Mouse (Mus musculus): Measurements from ENCODE around the gene Dus3l. TPM values are rescaled to one million over a fixed set of nuclear protein-coding genes. Genes with fewer than 3 reads are reported as not detected.

The Dus3l gene
- polyA plus RNA-seq, 1 experiment from 2014 or later = 43.6 TPM

Other genes starting within 250 kb of the Dus3l start
- gene Gm20219, start 210.4 kb upstream of the Dus3l start, polyA plus RNA-seq (2015; fragmentation: Nextera tagmentation; extraction: Ambion mirVana) = 4.8 and 4.9 TPM in 2 replicates
- gene Safb2, start 180.2 kb upstream of the Dus3l start, polyA plus RNA-seq (2015; fragmentation: Nextera tagmentation; extraction: Ambion mirVana) = 73.7 and 74.8 TPM in 2 replicates
- 86.9 and 95.7 TPM in 2 replicates for gene Safb, start 179.9 kb upstream of the Dus3l start, polyA plus RNA-seq (2015; fragmentation: Nextera tagmentation; extraction: Ambion mirVana)
- gene 2410015M20Rik, start 155.0 kb upstream of the Dus3l start, polyA plus RNA-seq (2015; fragmentation: Nextera tagmentation; extraction: Ambion mirVana) = 227 and 241 TPM in 2 replicates
- gene Rpl36, start 151.3 kb upstream of the Dus3l start, polyA plus RNA-seq (2015; fragmentation: Nextera tagmentation; extraction: Ambion mirVana) = 1,731 and 1,766 TPM in 2 replicates
- 41.1 and 41.7 TPM in 2 replicates for gene Lonp1, start 137.9 kb upstream of the Dus3l start, polyA plus RNA-seq (2015; fragmentation: Nextera tagmentation; extraction: Ambion mirVana)
- 0.43 and 0.91 TPM in 2 replicates for gene Catsperd, start 136.6 kb upstream of the Dus3l start, polyA plus RNA-seq (2015; fragmentation: Nextera tagmentation; extraction: Ambion mirVana)
- gene Ranbp3, start 91.5 kb upstream of the Dus3l start, polyA plus RNA-seq (2015; fragmentation: Nextera tagmentation; extraction: Ambion mirVana) = 80.2 and 92.8 TPM in 2 replicates
- 424 and 435 TPM in 2 replicates for gene Ndufa11, start 47.0 kb upstream of the Dus3l start, polyA plus RNA-seq (2015; fragmentation: Nextera tagmentation; extraction: Ambion mirVana)
- 15.4 and 18.2 TPM in 2 replicates for gene Vmac, start 46.7 kb upstream of the Dus3l start, polyA plus RNA-seq (2015; fragmentation: Nextera tagmentation; extraction: Ambion mirVana)
- gene Nrtn, start 7.2 kb upstream of the Dus3l start, polyA plus RNA-seq (2015; fragmentation: Nextera tagmentation; extraction: Ambion mirVana) = 5.1 and 7.3 TPM in 2 replicates
- gene Prr22, start 5.5 kb downstream of the Dus3l start, polyA plus RNA-seq (2015; fragmentation: Nextera tagmentation; extraction: Ambion mirVana) = 0.84 and 1.5 TPM in 2 replicates
- gene Rfx2, start 66.3 kb downstream of the Dus3l start, polyA plus RNA-seq (2015; fragmentation: Nextera tagmentation; extraction: Ambion mirVana) = 6.7 and 6.9 TPM in 2 replicates
- gene Acsbg2, start 109.7 kb downstream of the Dus3l start, polyA plus RNA-seq (2015; fragmentation: Nextera tagmentation; extraction: Ambion mirVana) = not detected in 2 replicates
- gene 1700061G19Rik, start 110.7 kb downstream of the Dus3l start, polyA plus RNA-seq (2015; fragmentation: Nextera tagmentation; extraction: Ambion mirVana) = 0.43 and 0.53 TPM in 2 replicates
- 34.8 and 40.6 TPM in 2 replicates for gene Mllt1, start 170.7 kb downstream of the Dus3l start, polyA plus RNA-seq (2015; fragmentation: Nextera tagmentation; extraction: Ambion mirVana)
- 0.09 TPM in 1 of 2 replicates, not detected in the other for gene Acer1, start 217.4 kb downstream of the Dus3l start, polyA plus RNA-seq (2015; fragmentation: Nextera tagmentation; extraction: Ambion mirVana)
- gene Clpp, start 225.5 kb downstream of the Dus3l start, polyA plus RNA-seq (2015; fragmentation: Nextera tagmentation; extraction: Ambion mirVana) = 113 and 124 TPM in 2 replicates
- gene Alkbh7, start 232.6 kb downstream of the Dus3l start, polyA plus RNA-seq (2015; fragmentation: Nextera tagmentation; extraction: Ambion mirVana) = 41.3 and 42.6 TPM in 2 replicates
- gene Pspn, start 235.3 kb downstream of the Dus3l start, polyA plus RNA-seq (2015; fragmentation: Nextera tagmentation; extraction: Ambion mirVana) = not detected in 2 replicates
- 60.0 and 61.3 TPM in 2 replicates for gene Gtf2f1, start 246.5 kb downstream of the Dus3l start, polyA plus RNA-seq (2015; fragmentation: Nextera tagmentation; extraction: Ambion mirVana)
- 0.63 and 1.0 TPM in 2 replicates for gene Gm17949, start 246.7 kb downstream of the Dus3l start, polyA plus RNA-seq (2015; fragmentation: Nextera tagmentation; extraction: Ambion mirVana)

All from lung, embryonic 16.5 days (tissue).